Mouse (Mus musculus) brown adipose tissue, adult 24 weeks (tissue): ENCODE results near the gene Pars2. TPM values are rescaled to one million over a fixed set of nuclear protein-coding genes. Genes with fewer than 3 reads are reported as not detected.

ENCODE experiments used
- H3K27ac ChIP-seq: fragments of 200-500 bp; replicated peaks from 2 replicates; pipeline ENCODE4 v1.5.1; 2012; ENCODE audit warnings: low read depth, mild to moderate bottlenecking, low read length
- H3K4me1 ChIP-seq: fragments of 200-500 bp; 2 replicates; pipeline ENCODE4 v1.6.1; 2012; ENCODE audit warnings: low read length, mixed read lengths; ENCODE audit not compliant: control insufficient read depth, insufficient read depth, insufficient read length
- H3K4me3 ChIP-seq: fragments of 200-500 bp; 2 replicates; pipeline ENCODE4 v1.5.1; 2012; ENCODE audit warnings: low read depth, mild to moderate bottlenecking, low read length, moderate library complexity; ENCODE audit not compliant: insufficient read depth
- polyA plus RNA-seq: library from polyadenylated mRNA; stranded (reverse); fragments of >200 nt; gene quantifications from 2 replicates; pipeline ENCODE4 v1.2.4, GENCODE M21; 2012; ENCODE audit not compliant: missing spikeins, insufficient read depth, insufficient read length

The Pars2 gene
- polyA plus RNA-seq, result 4.9 and 5.8 TPM in 2 replicates

DNA sequence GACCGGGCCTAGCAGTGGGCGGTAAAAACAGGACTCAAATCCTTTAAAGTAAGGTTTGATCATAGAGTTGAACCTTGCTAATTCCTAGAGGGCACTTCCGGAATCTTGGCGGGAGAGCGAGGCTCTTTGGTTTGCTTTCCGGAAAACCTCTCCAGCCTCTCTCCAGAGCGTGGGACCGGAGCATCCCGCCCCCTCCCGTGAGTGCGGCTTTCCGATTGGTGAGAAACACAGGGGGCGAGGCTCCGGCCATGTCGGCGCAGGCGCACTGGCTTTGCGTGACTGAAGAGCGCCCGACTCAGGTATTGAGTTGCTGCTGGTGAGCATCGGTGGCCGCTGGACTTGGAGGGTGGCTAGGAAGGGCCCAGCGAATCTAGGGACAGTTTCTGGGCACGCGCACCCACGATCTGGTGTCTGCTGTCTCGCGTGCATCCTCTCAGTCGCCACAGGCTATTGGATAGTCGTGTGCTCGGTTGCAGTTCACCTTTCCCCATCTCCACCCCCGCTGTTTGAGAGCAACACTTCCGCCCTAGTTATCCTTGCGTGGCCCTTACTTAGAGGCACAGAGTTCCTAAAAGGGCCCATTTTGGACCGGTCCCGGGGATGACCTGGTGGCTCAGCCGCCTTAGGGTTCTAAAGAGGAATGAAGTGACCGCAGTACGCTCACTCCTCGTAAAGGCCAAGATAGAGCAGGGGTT is at the start of gene Pars2:
Gene Pars2 (plus strand): TSS at position 237 of the 695 bp plus-strand sequence.
- Histone ChIP-seq H3K27ac (no peak within 1 kb of the TSS), H3K4me3 (peak within 1 kb of the TSS; percentile 75), H3K4me1 (peaks cover 5% of the 10 kb centered on the region; the same call in 1 of the 2 replicates)

DNA sequence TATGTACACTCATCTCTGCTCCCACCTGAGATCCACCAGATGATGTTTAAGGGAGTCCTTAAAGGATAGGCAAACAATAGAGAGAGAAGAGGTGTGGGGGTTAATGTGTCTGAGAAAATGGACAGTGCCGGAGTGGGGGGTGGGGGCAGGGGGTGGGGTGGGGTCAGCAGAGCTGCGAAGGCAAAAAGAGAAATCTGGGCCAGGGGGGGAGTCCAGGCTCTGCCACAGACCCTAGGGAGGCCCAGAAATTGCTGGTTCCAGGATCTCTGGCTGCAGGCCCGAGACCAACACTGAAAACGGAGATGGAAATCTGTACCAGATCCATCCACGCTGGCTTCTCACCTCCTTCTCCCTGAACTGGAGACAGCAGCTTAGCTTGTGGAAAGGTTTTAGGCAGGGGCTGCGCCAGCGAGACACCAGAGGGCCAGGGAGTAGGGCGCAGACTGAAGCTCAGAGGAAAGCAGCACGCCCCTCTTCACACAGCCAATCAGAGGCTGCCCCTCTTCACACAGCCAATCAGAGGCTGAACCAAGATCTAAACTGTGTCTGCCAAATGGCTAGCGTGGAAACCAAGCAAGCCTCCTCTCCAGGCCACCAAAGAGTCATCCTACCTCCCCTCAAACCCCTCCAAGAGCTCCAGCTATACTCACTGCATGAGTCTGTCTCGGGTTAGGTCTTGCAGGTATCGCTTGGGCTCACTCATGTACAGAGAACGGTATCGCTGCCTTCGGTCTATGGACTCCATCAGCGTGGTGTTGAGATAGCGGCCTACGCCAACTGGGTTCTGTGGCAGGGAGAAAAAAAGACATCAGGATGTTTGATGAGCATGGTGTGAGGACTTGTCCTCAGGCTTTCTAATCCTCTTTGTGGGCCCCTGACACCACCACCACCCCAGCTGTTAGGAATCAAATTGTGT is 44.0 kb upstream of the Pars2 start:
- H3K4me3 ChIP-seq, result no peak overlapping the region
- no peaks in the 10 kb centered on the region for H3K4me1 ChIP-seq
- no peak overlapping the region for H3K27ac ChIP-seq

DNA sequence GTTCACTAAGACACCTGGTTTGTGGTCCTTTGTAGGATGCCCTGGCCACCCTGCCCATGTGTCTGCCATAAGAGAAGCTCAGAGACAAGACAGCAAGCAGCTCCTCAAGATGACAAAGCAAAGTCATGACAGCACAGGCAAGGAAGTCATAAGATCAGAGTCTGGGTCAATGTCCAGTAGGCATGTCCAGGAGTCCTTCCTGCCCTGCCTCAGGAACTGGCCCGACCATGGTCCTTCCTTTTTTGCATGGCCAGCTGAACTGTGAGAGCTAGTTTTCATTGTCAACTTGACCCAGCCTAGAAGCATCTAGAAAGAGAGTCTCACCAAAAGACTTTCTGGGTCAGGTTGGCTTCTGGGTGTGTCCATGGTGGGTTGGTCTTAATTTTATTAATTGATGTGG is 43.0 kb upstream of the Pars2 start:
- Histone ChIP-seq H3K27ac (no peak overlapping the region), H3K4me3 (no peak overlapping the region), H3K4me1 (no peaks in the 10 kb centered on the region)

- Histone ChIP-seq H3K4me1 (no peaks in the 10 kb centered on the region; the same call in 1 of the 2 replicates), H3K27ac (no peak overlapping the region), H3K4me3 (no peak overlapping the region)
Observed at GRCm38 (mm10) chr4:106613105-106613504, 37.8 kb upstream of the Pars2 start.

GRCm38 (mm10) chr4:106613560-106613959 is 37.3 kb upstream of the Pars2 start:
- Histone ChIP-seq H3K4me1 (no peaks in the 10 kb centered on the region; the same call in 1 of the 2 replicates), H3K27ac (no peak overlapping the region), H3K4me3 (no peak overlapping the region)

DNA sequence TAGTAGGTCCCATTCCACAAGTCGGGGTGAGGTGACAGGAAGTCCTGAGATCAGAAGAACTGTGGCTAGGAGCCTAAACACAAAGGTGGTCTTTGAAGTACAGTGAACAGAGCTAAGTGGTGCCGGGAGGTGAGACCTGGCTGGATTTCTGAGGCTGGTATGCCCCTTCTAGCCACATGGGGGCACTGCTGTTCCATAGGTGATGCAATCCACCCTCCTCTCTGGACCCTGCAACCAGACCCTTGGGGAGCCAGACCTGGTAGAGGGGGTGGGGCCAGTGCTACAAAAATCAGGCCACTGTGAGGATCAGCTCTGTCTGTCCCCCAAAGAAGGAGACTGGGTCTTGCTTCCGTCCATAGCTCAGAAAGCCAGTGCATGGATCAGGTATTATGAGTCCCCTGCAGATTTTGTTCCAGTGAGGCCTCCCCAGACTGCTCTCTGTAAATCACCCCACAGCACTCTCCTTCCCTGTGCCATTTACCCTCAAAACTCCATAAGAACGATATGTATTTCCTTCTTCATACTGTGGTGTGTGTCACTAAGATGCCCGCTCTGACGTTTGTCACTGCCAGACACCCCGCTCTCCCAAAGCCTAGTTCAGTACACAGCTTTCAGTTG is 36.6 kb upstream of the Pars2 start:
- no peak overlapping the region for H3K27ac ChIP-seq
- H3K4me1 ChIP-seq, result no peaks in the 10 kb centered on the region; the same call in 1 of the 2 replicates

GRCm38 (mm10) chr4:106614881-106615280 is 36.0 kb upstream of the Pars2 start:
- H3K27ac ChIP-seq, result no peak overlapping the region
- H3K4me1 ChIP-seq, result no peaks in the 10 kb centered on the region; the same call in 1 of the 2 replicates
- H3K4me3 ChIP-seq, result no peak overlapping the region

More for the DNA sequence above, 36.6 kb upstream of the Pars2 start:
- H3K4me3 ChIP-seq, result no peak overlapping the region

- Histone ChIP-seq H3K4me3 (no peak overlapping the region), H3K4me1 (no peaks in the 10 kb centered on the region; the same call in 1 of the 2 replicates), H3K27ac (no peak overlapping the region)
Observed at GRCm38 (mm10) chr4:106615637-106616036, 35.2 kb upstream of the Pars2 start.

DNA sequence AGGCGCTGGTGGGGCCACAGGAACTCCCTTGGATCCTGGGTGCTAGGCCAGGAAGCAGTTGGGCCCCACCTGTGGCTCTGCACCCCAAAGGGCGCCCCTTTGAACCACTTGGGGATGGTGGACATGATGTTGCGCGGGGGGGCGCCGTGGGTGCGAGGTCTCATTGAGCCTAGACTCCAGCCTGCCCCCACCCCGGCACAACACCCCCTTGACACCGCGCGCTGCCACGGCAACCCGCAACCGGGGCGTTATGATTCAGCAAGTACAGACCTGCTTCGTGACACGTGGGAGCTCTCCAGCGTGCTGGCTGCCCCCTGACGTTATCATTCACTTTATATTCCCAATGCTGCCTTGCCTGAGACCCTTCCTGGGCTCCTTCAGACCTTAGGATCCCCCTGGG is 33.8 kb upstream of the Pars2 start, which contains the start of gene Lexm:
Gene Lexm (minus strand): TSS at position 186 of the 400 bp plus-strand sequence.
- Histone ChIP-seq H3K4me3 (no peak within 1 kb of the TSS), H3K27ac (no peak within 1 kb of the TSS), H3K4me1 (no peaks in the 10 kb centered on the region; the same call in 1 of the 2 replicates)

DNA sequence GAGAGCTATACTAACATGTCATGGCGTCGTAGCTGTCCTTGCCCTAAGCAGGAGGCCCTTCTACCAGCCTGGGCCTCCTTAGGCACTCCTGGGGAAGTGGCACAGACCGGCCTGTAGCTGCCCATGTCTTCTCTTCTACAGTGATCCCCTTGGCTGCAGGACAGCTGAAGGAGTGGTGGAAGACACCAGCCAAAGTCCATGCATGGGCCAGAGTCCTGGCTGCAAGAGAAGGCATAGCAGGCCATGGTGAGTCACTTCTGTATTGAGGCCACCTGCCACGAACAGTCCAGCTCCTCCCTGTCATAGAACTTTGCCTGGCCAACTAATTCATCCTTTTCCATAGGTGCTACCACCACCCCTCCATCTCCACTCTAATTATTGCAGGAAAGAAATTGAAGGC is 32.0 kb upstream of the Pars2 start:
- no peak overlapping the region for H3K4me3 ChIP-seq
- no peak overlapping the region for H3K27ac ChIP-seq
- no peaks in the 10 kb centered on the region; the same call in 1 of the 2 replicates for H3K4me1 ChIP-seq

- no peak overlapping the region for H3K27ac ChIP-seq
Observed at GRCm38 (mm10) chr4:106621428-106621827, 29.4 kb upstream of the Pars2 start.

DNA sequence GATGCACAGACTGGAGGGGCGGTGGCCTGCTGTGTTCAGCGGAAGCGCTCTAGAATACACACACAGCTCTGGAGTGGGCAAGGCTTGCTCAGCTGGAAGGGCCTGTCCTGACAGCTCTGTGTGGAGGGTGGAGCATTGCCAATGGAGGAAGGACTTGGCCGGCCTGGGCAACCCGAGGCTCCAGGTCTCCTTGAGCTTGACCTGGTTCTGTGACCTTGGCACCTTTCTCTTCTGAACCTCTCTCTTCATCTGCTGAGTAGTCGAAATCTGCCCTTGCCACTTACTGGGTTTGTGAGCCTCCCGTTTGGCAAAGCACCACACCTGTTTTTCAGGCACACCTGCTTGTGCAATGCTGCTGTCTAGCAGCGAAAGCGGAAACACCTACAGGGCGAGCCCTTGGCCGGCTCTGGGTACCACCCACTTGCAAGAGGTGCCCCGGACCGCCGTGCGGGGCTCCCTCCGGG is 28.8 kb upstream of the Pars2 start, which contains the start of gene Ttc22:
Gene Ttc22 (plus strand): TSS at position 403 of the 464 bp plus-strand sequence.
- Histone ChIP-seq H3K4me1 (no peaks in the 10 kb centered on the region), H3K27ac (no peak within 1 kb of the TSS), H3K4me3 (no peak within 1 kb of the TSS)

More at GRCm38 (mm10) chr4:106621428-106621827, 29.4 kb upstream of the Pars2 start:
- Histone ChIP-seq H3K4me1 (no peaks in the 10 kb centered on the region; the same call in 1 of the 2 replicates), H3K4me3 (no peak overlapping the region)

- no peak overlapping the region for H3K4me3 ChIP-seq
- H3K27ac ChIP-seq, result no peak overlapping the region
Observed at GRCm38 (mm10) chr4:106622712-106623111, 28.2 kb upstream of the Pars2 start.

DNA sequence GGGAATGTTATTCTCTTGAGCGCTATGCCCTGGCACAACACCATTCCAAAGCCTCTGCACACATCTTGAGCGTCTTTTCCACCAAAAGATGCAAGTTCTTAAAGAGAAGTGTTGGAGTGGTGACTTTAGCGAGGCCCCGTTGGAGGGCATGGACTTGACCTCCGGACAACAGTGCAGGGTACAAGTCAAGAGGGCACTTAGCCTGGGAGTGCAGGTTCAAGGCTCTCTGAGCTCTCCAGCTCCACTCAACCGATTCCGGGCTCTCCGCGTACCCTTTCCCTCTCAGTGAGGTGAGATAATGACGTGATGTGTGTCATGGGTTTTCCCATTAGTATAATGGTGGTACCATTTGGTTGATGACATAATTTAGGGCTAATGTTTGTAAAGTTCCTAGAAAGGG is 26.6 kb upstream of the Pars2 start:
- H3K27ac ChIP-seq, result no peak overlapping the region
- no peak overlapping the region for H3K4me3 ChIP-seq
- peaks cover 4% of the 10 kb centered on the region; the same call in 1 of the 2 replicates for H3K4me1 ChIP-seq

More at GRCm38 (mm10) chr4:106622712-106623111, 28.2 kb upstream of the Pars2 start:
- H3K4me1 ChIP-seq, result no peaks in the 10 kb centered on the region
